17 mouse cellular contexts compared by ENCODE assay signal in genomic region chr17:31497726-31498125, GRCm38 (mm10).
"Had no signal": no experiment of that assay in that cellular context is flagged by ENCODE, and none has a peak within 500 bp of the region (broad histone marks: within the 10 kb centered on the region; RNA-seq: fewer than 3 reads in every experiment).

No protein-coding gene starts in this region.

- H3K9me3 ChIP-seq: limb, embryonic 12.5 days; liver, embryonic 13.5 days; lung, embryonic 15.5 days; midbrain, embryonic 13.5 days; neural tube, embryonic 15.5 days had no signal

- H3K27ac ChIP-seq: kidney, postnatal 0 days; limb, embryonic 12.5 days; liver, embryonic 13.5 days; lung, embryonic 15.5 days; macrophage; midbrain, embryonic 13.5 days; neural tube, embryonic 15.5 days; stomach, postnatal 0 days had no signal

- H3K4me2 ChIP-seq: limb, embryonic 12.5 days; liver, embryonic 13.5 days; lung, embryonic 15.5 days; midbrain, embryonic 13.5 days; neural tube, embryonic 15.5 days had no signal

- ATAC-seq: liver, postnatal 0 days; midbrain, embryonic 13.5 days had no signal

- H3K27me3 ChIP-seq: limb, embryonic 12.5 days; liver, embryonic 13.5 days; lung, embryonic 15.5 days; midbrain, embryonic 13.5 days; neural tube, embryonic 15.5 days had no signal

- H3K9ac ChIP-seq: limb, embryonic 12.5 days; liver, embryonic 13.5 days; liver, postnatal 0 days; lung, embryonic 15.5 days; midbrain, embryonic 13.5 days; neural tube, embryonic 15.5 days had no signal

- H3K4me3 ChIP-seq: limb, embryonic 12.5 days; liver, embryonic 13.5 days; lung, embryonic 15.5 days; midbrain, embryonic 13.5 days; myocyte; neural tube, embryonic 15.5 days had no signal

- H3K4me1 ChIP-seq: limb, embryonic 12.5 days; lung, embryonic 15.5 days; midbrain, embryonic 13.5 days; neural tube, embryonic 15.5 days had no signal

- DNase-seq: kidney, postnatal 36 days; layer of hippocampus, adult 9-11 months; liver; liver, embryonic 13.5 days; liver, postnatal 0 days; lung, postnatal 14 days; right cerebral cortex, adult 18-20 months; right cerebral cortex, postnatal 25 days; thymus, postnatal 4 days had no signal
